Mouse (Mus musculus) c-Kit-positive CD71-positive TER-119-negative erythroid progenitor cells, embryonic 14.5 days (primary cell): Measurements from ENCODE around the gene Mycbp2.

Experiments used
- DNase-seq: peaks from one replicate; pipeline ENCODE4 v3.0.0-alpha.2; 2013; ENCODE audit warnings: low read depth

Mycbp2 gene

DNA sequence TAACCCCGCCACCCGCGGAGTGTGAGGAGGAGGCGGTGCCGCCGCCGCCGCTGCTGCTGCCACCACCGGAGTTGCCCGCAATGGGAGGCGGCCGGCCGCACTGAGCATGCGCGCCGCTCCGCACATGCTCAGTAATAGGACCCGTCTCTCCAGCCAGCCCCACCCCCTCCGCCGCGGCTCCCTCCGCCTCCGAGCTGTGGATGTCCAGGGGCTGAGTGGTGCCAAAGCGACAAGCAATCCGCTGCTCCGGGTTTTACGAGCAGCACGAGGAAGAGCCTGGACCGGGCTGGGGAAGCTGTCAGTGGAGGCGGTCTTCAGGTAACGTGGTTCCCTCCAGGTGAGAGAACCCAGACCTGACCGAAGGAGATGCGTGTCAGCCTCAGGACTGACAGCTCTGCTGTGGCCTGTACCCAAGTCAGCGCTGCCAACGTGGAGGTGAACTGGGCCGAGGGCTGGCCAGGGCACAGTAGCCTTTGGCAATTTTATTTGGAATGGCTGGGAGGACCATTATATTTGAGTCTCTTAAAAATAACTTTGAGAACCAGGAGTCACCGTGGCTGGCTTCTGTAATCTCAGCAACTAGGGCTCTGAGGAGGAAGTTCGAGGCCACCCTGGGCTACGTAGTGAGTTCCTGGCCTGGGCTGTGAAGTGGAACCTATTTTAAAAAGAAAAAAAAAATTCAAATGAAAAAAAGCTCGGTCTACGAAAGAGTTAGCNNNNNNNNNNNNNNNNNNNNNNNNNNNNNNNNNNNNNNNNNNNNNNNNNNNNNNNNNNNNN, at the start of gene Mycbp2:
Gene Mycbp2 (minus strand): TSS at position 86 of the 777 bp plus-strand sequence.
- peak; percentile 92 for DNase-seq

DNA sequence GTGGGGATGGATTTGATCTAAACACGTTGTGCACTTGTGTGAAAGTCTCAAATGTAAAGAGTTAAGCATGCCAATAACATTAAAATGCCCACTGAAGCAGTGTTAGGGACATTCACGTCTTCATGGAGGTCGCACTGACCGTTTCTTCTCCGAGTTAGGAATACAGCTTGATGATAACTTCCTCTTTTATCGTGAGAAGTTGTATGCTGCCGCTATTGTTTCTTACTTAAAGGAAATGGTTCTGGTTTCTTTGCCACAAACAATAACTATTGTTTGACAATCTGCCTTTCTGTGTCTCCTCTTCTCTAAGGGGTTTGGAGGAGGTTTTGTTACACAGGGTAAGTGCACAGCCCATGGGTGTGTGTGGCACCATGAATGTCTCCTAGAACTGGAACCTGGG, 45.8 kb upstream of the Mycbp2 start:
- DNase-seq = no peak

DNA sequence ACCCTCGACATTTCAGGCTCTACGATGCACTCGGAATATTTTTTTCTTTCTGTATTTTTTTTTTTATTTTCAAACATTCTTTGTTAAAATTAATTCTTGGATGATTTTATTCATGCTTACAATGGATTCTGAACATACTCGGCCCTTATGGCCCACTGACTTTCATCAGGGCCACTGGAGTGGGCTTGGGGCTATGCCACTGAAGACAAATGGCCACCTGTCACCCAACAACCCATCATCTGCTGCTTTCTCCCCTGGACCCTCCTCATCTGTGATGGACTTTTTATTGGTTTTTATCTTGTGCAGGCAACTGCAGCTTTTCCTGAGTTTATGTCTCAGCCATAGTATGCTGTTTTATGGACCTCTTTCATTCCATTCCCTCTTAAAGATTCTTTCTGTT, 40.8 kb upstream of the Mycbp2 start:
- DNase-seq = no peak

DNA sequence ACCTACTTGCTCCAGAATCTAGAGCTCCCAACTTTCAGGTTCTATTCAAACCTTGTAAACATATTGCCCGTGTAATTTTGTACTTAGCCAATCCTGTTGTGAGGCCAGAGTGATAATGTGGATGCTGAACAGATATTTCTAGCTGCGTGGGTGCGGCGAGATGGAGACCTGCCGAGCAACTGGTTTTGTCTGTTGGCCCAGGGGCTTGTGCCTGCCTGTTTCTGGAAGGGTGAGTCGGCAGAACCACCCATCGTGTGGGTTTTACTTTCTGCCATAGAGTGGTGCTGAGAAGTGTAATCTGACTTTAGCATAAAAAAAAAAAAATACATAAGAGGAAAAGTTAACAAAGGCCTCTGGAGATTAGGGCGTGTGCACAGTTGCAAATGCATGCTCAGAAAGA, 40.3 kb upstream of the Mycbp2 start:
- DNase-seq = no peak

DNA sequence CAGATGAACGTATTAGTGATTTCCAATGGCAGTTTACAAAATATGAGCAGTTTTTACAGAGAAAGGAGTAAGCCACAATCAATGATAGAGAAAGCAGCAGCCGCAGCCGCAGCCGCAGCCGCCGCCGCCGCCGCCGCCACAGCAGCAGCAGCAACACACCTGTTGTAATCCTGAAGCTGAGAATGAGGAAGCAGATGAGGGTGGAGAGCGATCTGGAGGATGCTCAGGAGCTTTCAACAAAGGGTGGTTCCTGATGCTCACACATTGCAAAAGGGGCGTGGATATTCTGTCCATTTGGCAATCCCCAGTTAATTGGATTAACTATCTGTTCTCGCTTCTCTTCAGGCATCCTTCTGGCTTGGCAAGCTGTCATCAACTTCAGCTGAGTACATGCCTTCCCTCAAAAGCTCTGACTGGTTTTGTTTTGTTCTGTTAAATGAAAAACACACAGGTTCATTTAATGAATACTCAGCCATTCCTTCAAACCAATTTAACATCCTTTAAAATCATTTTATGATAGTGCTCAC, 38.5 kb upstream of the Mycbp2 start:
- DNase-seq = no peak

DNA sequence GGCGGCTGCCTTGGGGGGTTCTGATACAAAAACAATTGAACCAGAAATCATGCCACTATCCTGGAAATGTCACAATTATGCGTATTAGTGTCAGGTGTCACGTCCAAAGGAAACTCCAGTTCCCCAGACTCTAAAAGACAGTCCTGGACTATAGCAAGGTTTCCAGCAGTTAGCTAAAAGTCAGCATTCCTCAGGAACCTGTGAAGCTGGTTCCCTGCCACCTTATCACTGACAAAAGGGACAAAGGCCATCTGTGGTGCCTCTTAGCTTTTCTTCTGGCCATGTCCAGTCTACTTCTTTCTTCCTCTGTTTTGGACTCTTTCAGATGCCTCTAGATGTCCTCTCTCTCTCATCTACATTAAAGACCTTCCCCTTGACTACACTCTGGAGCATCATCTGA, 32.1 kb upstream of the Mycbp2 start:
- no peak for DNase-seq

DNA sequence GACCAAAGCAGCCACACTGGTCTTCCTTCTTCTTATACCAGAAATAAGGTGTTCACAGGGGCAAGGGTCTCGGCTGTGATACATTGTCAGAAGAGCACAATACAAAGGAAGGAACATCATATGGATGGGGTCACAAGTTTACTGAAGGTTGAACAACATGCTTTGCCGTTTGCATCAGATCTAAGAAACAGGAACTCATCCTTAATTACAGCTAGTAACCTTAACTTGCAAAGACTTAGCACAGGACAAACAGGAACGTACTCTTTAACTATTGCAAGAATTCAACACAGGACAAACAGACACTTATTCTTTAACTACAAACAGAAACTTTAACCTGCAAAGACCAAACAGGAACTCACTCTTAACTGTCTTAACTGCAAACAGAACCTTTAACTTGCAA, 30.2 kb upstream of the Mycbp2 start:
- no peak for DNase-seq

DNA sequence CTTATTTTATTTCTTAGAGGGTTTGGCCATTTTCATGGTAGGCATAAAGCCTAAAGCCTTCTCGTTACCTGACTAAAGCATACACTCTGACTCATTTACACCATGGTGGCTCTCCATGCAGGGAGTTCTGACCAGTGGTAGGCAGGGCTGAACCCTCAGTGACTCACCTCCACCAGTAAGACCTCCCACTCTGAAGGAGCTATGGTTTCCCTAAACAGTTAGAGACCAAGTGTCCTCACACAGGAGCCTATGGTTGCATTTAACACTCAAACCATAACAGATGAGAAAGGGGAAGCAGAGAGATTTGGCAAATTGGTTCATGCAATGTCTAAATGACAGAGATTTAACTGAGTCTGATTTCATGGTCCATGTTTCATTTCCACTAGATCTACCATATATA, 28.9 kb upstream of the Mycbp2 start:
- no peak for DNase-seq

DNA sequence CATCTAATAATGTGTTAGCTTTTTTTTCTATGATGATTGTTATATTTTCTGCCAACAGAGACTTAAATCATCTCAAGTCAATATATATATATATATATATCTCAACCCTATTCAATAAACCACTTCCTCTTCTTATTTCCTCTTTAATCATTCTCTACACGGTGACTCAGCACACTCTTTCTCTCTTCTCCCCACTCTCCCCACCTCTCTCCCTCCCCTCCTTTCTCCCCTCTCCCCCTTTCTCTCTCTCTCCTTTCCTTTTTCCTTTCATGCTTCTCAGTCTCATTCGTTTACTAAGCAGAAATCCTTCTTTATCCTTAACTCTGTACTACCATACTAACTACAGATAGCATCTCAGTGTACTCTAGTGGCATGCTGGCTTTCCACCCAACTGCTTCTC, 16.6 kb upstream of the Mycbp2 start:
- DNase-seq = no peak

DNA sequence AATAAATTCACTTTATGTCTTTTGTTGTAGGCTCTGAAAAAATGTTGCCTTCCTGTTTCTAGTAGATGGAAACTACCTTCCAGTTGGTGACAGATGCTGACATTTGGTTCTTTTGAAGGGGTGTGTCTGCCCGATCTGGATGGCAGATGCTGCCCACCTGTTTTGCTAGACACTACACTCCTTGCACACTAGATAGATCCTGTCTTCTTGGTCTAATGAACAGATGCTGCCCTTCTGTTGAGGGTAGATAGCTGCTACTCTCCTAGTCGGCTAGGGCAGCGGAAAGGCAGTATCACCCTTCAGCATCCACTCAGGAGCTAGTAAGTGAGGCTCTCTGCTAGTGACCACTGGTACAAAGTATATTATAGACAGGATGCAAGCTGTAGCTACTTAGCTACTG, 9.5 kb upstream of the Mycbp2 start:
- DNase-seq = no peak

DNA sequence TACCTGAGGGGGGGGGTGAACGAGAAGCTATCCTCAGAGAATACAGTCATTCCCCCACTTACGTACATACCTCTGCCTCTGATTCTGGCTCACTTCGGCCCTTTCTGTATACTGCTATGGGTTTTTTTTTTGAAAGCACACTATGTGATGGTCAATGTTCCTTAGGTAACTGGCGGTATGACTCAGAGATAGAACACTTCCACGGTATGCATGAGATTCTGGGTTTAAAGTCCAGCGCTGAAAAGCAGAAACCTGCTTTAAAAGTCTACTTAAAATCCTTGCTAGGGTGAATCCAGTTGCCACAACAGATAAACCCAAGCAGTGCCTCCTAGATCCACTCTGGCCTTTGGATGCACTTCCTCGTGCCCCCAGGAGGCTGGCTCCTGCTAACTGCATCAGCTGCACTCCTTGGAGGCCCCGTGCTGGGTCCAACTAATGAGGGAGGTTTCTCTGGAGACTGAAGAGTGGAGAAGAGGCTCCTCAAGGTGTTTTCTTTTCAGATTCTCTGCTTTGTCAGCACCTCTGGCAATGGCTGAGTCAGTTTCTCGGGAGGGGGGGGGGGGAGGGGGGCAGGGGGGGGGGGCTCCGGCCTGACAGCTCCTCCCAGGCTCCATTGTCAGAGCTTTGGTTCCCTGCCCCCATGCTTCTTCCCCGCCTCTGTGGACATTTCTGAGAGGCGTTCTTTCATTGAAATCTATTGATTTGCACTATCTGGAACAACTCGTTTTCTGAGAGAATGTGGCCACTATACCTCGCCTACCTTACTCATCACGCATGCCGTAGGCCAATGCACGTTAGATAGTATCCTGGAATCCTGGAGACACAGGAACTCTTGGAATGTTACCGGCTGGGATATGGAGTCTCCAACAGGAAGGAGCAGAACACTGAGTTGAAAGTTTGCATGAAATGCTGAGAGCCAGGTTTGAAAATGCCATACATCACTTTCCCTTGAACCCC, 8.1 kb upstream of the Mycbp2 start:
- no peak for DNase-seq

DNA sequence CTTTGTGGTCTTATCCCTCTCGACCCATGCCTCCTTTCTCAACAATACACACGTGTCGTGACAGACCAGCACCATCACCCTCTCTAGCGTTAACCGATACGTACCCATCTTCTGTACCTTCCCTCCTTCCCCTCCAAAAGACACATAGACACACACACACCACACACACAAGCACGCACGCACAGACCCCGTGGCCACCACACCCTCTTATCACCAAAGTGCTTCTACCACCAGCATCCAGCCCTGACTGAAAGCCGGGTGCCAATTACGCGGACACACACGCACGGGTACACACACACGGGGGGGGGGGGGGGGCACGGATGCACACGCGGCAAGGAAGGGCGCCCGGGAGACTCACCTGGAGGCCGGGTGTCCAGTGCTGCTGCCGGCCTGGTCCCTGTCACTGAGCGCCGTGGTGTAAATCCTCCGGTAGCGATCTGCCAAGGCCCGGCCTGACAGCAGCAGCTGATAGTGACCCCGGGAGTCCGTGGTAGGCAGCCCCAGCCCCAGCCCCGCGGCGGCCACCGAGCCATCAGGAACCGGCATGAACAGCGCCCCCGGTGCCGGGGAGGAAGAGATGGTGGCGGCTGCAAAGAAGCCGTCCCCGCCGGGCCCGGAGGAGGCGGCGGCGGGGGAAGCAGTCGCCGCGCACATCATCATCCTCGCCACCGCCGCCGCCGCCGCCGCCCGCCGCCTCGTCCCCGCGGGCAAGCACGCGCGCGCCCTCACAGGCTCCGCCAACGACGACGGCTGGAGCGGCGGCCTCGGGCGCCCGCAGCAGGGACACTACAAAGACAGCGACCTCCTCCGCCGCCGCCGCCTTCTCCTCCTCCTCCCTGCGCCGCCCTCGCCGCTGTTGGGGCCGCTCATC, 521 bp downstream of the Mycbp2 start:
- peak; percentile 44 for DNase-seq

DNA sequence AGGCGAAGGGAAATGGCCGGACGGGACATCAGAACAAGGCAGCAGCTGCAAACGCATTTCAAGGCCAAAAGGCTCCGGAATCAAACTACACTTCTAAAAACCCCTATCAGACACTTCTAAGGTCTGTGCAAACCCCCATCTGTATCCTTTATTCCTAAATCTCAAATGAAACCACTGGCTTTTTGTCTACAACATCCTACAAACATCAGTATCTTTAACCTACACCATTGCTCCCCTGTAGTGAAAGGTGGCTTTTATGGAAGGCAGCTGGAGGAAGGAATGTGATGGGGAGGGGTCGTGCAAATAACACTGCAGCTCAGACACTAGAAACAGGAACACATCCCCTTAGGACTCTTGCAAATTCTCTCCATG, 1.1 kb downstream of the Mycbp2 start:
- no peak for DNase-seq

DNA sequence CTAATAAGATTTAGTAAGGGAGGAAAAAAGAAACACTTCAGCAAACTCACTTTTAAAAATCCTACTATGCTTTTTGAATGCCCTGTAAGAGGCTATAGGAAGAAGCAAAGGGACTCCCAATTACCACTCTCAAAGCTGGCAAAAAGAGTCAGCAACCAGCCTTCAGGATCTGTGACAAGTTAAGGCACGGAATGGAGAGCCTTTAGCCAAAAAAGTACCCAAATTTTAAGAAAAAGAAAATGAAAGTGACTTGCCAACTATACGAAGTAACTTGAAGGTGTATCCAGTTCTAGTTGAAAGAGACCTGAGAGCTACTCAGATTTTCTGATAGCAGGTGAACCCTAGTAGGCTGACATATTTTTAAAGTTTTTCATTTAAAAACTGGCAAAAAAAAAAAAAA, 1.6 kb downstream of the Mycbp2 start:
- DNase-seq = no peak

DNA sequence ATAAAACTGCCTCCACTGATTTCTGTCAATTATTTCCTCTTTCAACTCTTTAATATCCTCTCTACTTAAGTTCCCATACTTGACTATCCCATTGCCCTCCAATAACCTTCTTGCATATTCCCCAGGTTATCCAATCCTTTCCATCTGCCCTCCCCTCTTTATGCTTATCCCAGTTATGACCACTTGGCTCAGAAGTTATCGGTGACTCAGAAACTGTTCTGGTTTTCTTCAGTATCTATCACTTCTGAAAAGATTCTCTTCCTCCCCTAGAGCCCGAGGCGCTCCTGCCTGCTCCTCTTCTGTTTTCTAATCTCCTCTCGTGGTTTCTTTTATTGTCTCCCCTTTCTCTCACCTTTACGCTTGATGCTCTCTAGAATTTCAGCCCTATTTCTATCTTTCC, 2.8 kb downstream of the Mycbp2 start:
- no peak for DNase-seq

DNA sequence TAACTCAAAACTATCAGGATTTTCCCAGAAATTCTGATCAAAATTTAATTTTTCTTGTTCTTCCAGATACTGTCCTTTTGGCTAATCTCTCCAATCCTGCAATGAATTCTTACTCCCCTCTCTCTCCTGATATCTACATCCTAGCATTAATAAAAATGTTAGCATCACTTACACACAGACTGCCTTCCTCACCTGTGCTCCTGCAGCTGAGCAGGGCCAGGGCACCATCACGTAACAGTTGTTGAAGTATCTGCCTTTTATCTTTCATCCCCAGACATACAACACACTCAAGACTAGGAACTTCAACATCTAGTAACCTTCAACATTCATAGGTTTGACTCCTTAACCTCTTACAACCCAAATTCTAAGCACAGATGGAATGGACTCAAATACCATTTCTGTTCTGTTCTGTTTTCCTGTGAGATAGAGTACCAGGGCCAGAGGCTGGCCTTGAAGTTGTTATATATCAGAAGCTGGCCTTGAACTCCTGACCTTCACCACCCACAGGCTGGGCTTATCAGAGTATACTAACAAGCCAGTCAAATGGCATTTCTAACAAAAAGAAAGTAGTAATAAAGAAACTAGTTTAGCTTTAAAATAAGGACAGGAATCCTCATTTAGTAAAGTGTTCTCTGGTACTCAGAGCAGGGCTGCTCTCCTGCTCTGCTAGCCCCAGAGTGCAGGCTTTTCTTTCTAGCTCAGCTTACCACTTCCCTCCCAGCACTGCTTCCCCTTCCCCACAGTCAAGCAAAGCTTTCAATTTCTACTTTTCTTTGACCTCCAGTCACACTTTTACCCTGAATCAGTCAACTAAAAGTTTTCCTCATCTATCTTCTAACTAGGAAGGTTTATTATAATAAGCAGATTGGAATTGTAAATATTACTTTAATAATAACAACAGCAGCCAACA, 5.0 kb downstream of the Mycbp2 start:
- DNase-seq = no peak

DNA sequence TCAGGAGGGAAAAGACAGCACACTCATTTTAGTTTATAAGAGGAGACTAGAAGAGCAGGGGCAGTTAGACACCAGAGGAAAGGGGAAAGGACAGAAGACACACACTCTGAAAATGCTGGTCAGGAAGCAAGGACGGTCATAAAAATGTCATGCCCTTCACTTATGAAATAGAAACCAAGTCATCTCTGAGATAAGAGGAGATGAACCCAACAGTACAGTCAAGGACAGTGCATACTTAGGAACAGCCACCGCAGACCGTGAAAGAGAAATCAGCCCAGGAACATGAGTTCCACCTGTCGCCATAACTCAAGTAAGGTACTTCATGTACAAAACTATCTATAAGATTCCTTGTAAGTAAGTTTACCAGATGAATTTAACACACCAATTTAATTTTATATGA, 33.7 kb downstream of the Mycbp2 start:
- no peak for DNase-seq

DNA sequence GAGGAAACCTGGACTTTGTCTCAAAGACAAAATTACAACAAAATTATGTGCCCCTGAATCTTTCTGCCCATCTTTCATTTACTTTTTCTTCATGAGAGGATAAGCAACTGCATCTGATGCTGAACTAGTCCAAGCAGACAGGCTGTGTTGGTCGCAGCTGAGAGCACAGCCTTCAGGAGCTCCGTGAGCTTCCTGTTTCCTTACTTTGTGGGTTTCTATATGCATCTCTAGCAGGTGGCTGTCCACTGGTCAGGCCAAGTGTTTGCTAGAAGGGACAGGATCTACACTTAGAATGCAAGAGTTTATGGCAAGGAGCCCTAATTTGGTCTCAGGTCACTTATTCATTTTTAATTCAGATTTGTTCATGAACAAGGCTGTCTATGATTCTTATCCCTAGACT, 50.4 kb downstream of the Mycbp2 start:
- no peak for DNase-seq

DNA sequence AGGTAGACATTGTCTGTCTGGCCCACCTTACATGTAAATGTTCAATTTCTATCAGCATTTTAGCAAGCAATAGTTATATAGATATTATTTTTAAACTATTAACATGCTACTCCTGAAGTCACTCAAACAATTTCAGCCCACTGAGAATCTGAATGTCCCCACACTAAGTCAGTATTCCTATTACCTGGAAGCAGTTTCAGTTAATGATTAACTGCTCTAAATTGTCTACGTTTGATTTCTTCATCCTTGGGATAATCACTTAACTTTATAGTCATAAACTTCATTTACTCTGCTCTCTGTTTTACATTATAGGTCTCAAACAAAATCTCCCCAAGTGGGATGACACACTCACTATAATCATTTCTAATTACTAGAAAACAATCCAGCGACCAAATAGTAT, 60.0 kb downstream of the Mycbp2 start:
- DNase-seq = no peak

DNA sequence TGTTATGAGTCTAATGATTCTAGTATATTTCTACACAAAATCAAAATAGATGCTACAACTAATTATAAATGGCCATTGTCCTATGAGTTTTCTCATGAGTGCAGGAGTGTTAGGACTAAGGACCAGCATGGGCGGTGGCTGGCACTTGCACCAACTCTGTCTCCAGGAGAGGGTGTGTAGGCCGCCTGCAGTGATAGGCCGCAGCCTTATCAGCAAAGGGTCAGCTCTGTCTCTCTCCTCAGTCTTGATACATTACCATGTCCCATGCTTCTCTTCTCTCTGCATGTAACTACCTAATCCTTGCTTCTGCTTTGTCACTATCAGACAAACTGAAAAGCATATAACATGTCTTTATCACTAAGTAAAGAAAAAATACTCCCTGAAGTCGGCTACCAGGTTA, 69.9 kb downstream of the Mycbp2 start:
- DNase-seq = peak; percentile 39

DNA sequence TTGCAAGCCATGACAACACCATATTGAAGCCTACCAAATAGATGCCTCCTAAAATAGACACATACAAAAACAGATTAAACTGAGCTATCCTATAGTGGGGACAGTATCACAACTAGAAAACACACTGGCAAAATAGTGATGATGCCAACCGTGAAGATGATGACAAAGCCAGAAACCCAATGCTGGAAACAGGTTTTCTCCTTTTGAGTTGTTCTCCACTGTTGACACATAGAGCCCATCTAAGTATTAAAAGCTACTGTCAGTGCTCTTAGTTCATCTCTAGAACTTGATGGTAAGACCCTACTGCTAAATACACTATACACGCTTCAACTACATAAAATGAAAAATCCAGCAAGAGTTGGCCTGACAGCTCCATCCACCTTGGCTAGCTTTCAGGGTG, 86.2 kb downstream of the Mycbp2 start:
- DNase-seq = no peak
